Mouse (Mus musculus) lung, postnatal 0 days (tissue): ENCODE data around the gene Il15.

Experiments
- CTCF ChIP-seq: IDR thresholded peaks from 2 replicates; pipeline ENCODE4 v1.5.1; 2016; ENCODE audit warnings: antibody characterized with exemption, mild to moderate bottlenecking
- EP300 ChIP-seq: IDR thresholded peaks from 2 replicates; pipeline ENCODE4 v1.6.1; 2016; ENCODE audit warnings: antibody characterized with exemption, mild to moderate bottlenecking, control low read depth

GRCm38 (mm10) chr8:82391258-82391657, 11.8 kb downstream of the Il15 start:
- TF ChIP-seq CTCF = no peak
- TF ChIP-seq EP300 = no peak
